Mouse (Mus musculus) limb, embryonic 14.5 days (tissue): Measurements from ENCODE around the gene Il2ra. TPM values are rescaled to one million over a fixed set of nuclear protein-coding genes. Genes with fewer than 3 reads are reported as not detected.

ENCODE experiments used
- ATAC-seq: fragments of 200-750 bp; cut with Nextera tagmentation; 2 replicates; pipeline ENCODE4 v1.8.0; 2017; ENCODE audit warnings: low read depth, moderate number of reproducible peaks, moderate TSS enrichment; ENCODE audit not compliant: low FRiP score
- DNase-seq: peaks from one replicate; pipeline ENCODE4 v3.0.0-alpha.2; 2015; ENCODE audit warnings: low spot score
- H3K27ac ChIP-seq: fragments of 300-500 bp; sonication (generic); replicated peaks from 2 replicates; pipeline ENCODE4 v1.5.1; 2014; ENCODE audit warnings: low read depth, mild to moderate bottlenecking, low read length, moderate library complexity, mixed read lengths
- H3K27me3 ChIP-seq: fragments of 300-500 bp; sonication (generic); 2 replicates; pipeline ENCODE4 v1.6.1; 2014; ENCODE audit warnings: low read length, mixed read lengths; ENCODE audit not compliant: control insufficient read depth, insufficient read depth
- H3K36me3 ChIP-seq: fragments of 300-500 bp; sonication (generic); 2 replicates; pipeline ENCODE4 v1.6.1; 2014; ENCODE audit warnings: mild to moderate bottlenecking, low read length, moderate library complexity, mixed read lengths; ENCODE audit not compliant: control insufficient read depth, insufficient read depth
- H3K4me1 ChIP-seq: fragments of 300-500 bp; sonication (generic); 2 replicates; pipeline ENCODE4 v1.6.1; 2014; ENCODE audit warnings: antibody characterized with exemption, low read length, mixed read lengths; ENCODE audit not compliant: control insufficient read depth, insufficient read depth
- H3K4me2 ChIP-seq: fragments of 300-500 bp; sonication (generic); replicated peaks from 2 replicates; pipeline ENCODE4 v1.6.1; 2014; ENCODE audit warnings: low read depth, mild to moderate bottlenecking, low read length, moderate library complexity; ENCODE audit not compliant: severe bottlenecking
- H3K4me3 ChIP-seq: fragments of 300-500 bp; sonication (generic); replicated peaks from 2 replicates; pipeline ENCODE4 v1.5.1; 2014; ENCODE audit warnings: low read length
- H3K9ac ChIP-seq: fragments of 300-500 bp; sonication (generic); 2 replicates; pipeline ENCODE4 v1.6.1; 2014; ENCODE audit warnings: mild to moderate bottlenecking, low read depth, low read length, moderate library complexity; ENCODE audit not compliant: severe bottlenecking
- H3K9me3 ChIP-seq: fragments of 300-500 bp; sonication (generic); 2 replicates; pipeline ENCODE4 v1.6.1; 2016; ENCODE audit warnings: low read length; ENCODE audit not compliant: control insufficient read depth
- POLR2A ChIP-seq: fragments of 200-500 bp; IDR thresholded peaks from 2 replicates; pipeline ENCODE4 v1.8.0; 2012; ENCODE audit warnings: inconsistent platforms, mild to moderate bottlenecking, moderate library complexity, borderline replicate concordance; ENCODE audit not compliant: insufficient read depth, insufficient read length; ENCODE audit errors: extremely low read depth
- WGBS: fragments of 180-500 bp; shearing (Covaris S2); extraction: QIAGEN DNeasy Blood & Tissue Kit; methylation state at CpG from one replicate; pipeline ENCODE4 v1.1.7; 2014; 5-methylcytosine and 5-hydroxymethylcytosine counted together
- polyA plus RNA-seq, 2 experiments: library from polyadenylated mRNA; depleted of rRNA in 1 of 2; stranded (reverse) in 1 of 2; unstranded in 1 of 2; fragments of >200 nt; fragmentation: Nextera tagmentation in 1 of 2; extraction: Ambion mirVana in 1 of 2; gene quantifications; 2 replicates each; pipeline versions ENCODE4 v1.2.1 to v1.2.3; 2012 to 2014

Il2ra gene
- polyA plus RNA-seq, 2 experiments, result not detected

GRCm38 (mm10) chr2:11665326-11665725 is 22.7 kb downstream of the Il2ra start:
- no peak overlapping the region for H3K4me2 ChIP-seq
- TF ChIP-seq POLR2A, result no peak
- no peaks in the 10 kb centered on the region for H3K36me3 ChIP-seq
- H3K4me3 ChIP-seq, result no peak overlapping the region
- H3K9ac ChIP-seq, result no peak overlapping the region
- no peak overlapping the region for H3K27ac ChIP-seq
- DNase-seq, result no peak
- H3K9me3 ChIP-seq, result no peaks in the 10 kb centered on the region
- no peak for ATAC-seq
- no peaks in the 10 kb centered on the region for H3K27me3 ChIP-seq
- H3K4me1 ChIP-seq, result no peaks in the 10 kb centered on the region; the same call in 1 of the 2 replicates
- WGBS, result 94% methylated on average over 3 of the region's 3 CpGs

GRCm38 (mm10) chr2:11672144-11672543 is 29.5 kb downstream of the Il2ra start:
- ATAC-seq, result no peak
- WGBS, result 18% methylated on average over 3 of the region's 3 CpGs

GRCm38 (mm10) chr2:11679626-11680025 is 37.0 kb downstream of the Il2ra start:
- H3K9me3 ChIP-seq, result no peaks in the 10 kb centered on the region
- H3K27me3 ChIP-seq, result no peaks in the 10 kb centered on the region
- H3K4me2 ChIP-seq, result no peak overlapping the region
- no peak overlapping the region for H3K9ac ChIP-seq
- no peak overlapping the region for H3K27ac ChIP-seq
- H3K4me3 ChIP-seq, result no peak overlapping the region
- no peak for TF ChIP-seq POLR2A
- 75% methylated on average over 7 of the region's 7 CpGs for WGBS
- DNase-seq (no peak), ATAC-seq (no peak)
- H3K36me3 ChIP-seq, result no peaks in the 10 kb centered on the region
- H3K4me1 ChIP-seq, result no peaks in the 10 kb centered on the region

More at GRCm38 (mm10) chr2:11672144-11672543, 29.5 kb downstream of the Il2ra start:
- TF ChIP-seq POLR2A, result no peak
- Histone ChIP-seq H3K27me3 (no peaks in the 10 kb centered on the region), H3K4me2 (no peak overlapping the region), H3K9ac (no peak overlapping the region), H3K4me1 (no peaks in the 10 kb centered on the region), H3K9me3 (no peaks in the 10 kb centered on the region), H3K36me3 (no peaks in the 10 kb centered on the region), H3K4me3 (no peak overlapping the region), H3K27ac (no peak overlapping the region)
- DNase-seq, result no peak

GRCm38 (mm10) chr2:11682712-11683111 is 40.1 kb downstream of the Il2ra start:
- ATAC-seq (no peak), DNase-seq (no peak)
- Histone ChIP-seq H3K27ac (no peak overlapping the region), H3K4me1 (no peaks in the 10 kb centered on the region), H3K36me3 (no peaks in the 10 kb centered on the region), H3K9me3 (no peaks in the 10 kb centered on the region), H3K9ac (no peak overlapping the region), H3K27me3 (no peaks in the 10 kb centered on the region), H3K4me2 (no peak overlapping the region), H3K4me3 (no peak overlapping the region)
- TF ChIP-seq POLR2A, result no peak
- 58% methylated on average over 4 of the region's 4 CpGs for WGBS

- no peak for ATAC-seq
- Histone ChIP-seq H3K27me3 (no peaks in the 10 kb centered on the region), H3K9ac (no peak overlapping the region), H3K4me2 (no peak overlapping the region), H3K4me3 (no peak overlapping the region), H3K9me3 (no peaks in the 10 kb centered on the region), H3K4me1 (no peaks in the 10 kb centered on the region), H3K36me3 (no peaks in the 10 kb centered on the region), H3K27ac (no peak overlapping the region)
- TF ChIP-seq POLR2A, result no peak
- WGBS, result 62% methylated on average over 4 of the region's 4 CpGs
- DNase-seq, result no peak
Measured at GRCm38 (mm10) chr2:11686512-11686911, 43.9 kb downstream of the Il2ra start.

- Histone ChIP-seq H3K4me3 (no peak overlapping the region), H3K27me3 (no peaks in the 10 kb centered on the region), H3K27ac (no peak overlapping the region), H3K36me3 (no peaks in the 10 kb centered on the region), H3K9me3 (no peaks in the 10 kb centered on the region), H3K4me2 (no peak overlapping the region), H3K9ac (no peak overlapping the region), H3K4me1 (no peaks in the 10 kb centered on the region)
- 25% methylated on average over 3 of the region's 3 CpGs for WGBS
- peak; percentile 77 for DNase-seq
- no peak for ATAC-seq
- no peak for TF ChIP-seq POLR2A
Measured at GRCm38 (mm10) chr2:11687436-11687835, 44.8 kb downstream of the Il2ra start.
